Mouse (Mus musculus) liver, embryonic 16.5 days (tissue): ENCODE measurements around the gene 1810013L24Rik. TPM values are rescaled to one million over a fixed set of nuclear protein-coding genes. Genes with fewer than 3 reads are reported as not detected.

ENCODE experiments used
- ATAC-seq: fragments of 200-750 bp; cut with Nextera tagmentation; 2 replicates; pipeline ENCODE4 v1.8.0; 2017; ENCODE audit warnings: low read depth, mild to moderate bottlenecking, moderate number of reproducible peaks, moderate library complexity
- H3K27ac ChIP-seq: fragments of 300-500 bp; sonication (generic); 2 replicates; pipeline ENCODE4 v1.5.1; 2014; ENCODE audit warnings: mild to moderate bottlenecking, low read length
- H3K27me3 ChIP-seq: fragments of 300-500 bp; sonication (generic); 2 replicates; pipeline ENCODE4 v1.6.1; 2014; ENCODE audit warnings: low read depth, low read length, mixed read lengths; ENCODE audit not compliant: control insufficient read depth, insufficient read depth
- H3K36me3 ChIP-seq: fragments of 300-500 bp; sonication (generic); 2 replicates; pipeline ENCODE4 v1.6.1; 2014; ENCODE audit warnings: mild to moderate bottlenecking; ENCODE audit not compliant: control insufficient read depth, insufficient read depth
- H3K4me1 ChIP-seq: fragments of 300-500 bp; sonication (generic); 2 replicates; pipeline ENCODE4 v1.6.1; 2014; ENCODE audit warnings: low read depth, low read length, mixed read lengths; ENCODE audit not compliant: control insufficient read depth
- H3K4me2 ChIP-seq: fragments of 300-500 bp; sonication (generic); 2 replicates; pipeline ENCODE4 v1.6.1; 2014; ENCODE audit warnings: low read depth, low read length, mixed read lengths
- H3K4me3 ChIP-seq: fragments of 300-500 bp; sonication (generic); 2 replicates; pipeline ENCODE4 v1.5.1; 2014; ENCODE audit warnings: low read depth, mild to moderate bottlenecking, low read length
- H3K9ac ChIP-seq: fragments of 300-500 bp; sonication (generic); 2 replicates; pipeline ENCODE4 v1.6.1; 2014; ENCODE audit warnings: low read depth, low read length
- H3K9me3 ChIP-seq: fragments of 300-500 bp; sonication (generic); replicated peaks from 2 replicates; pipeline ENCODE4 v1.6.1; 2016; ENCODE audit warnings: low read length; ENCODE audit not compliant: control insufficient read depth
- WGBS: fragments of 180-500 bp; shearing (Covaris S2); extraction: QIAGEN DNeasy Blood & Tissue Kit; methylation state at CpG from one replicate; pipeline ENCODE4 v1.1.7; 2014; ENCODE audit not compliant: insufficient replicate concordance; 5-methylcytosine and 5-hydroxymethylcytosine counted together
- polyA plus RNA-seq: library from polyadenylated mRNA; unstranded; fragments of >200 nt; fragmentation: Nextera tagmentation; extraction: Ambion mirVana; gene quantifications from 2 replicates; pipeline ENCODE4 v1.2.1, GENCODE M21; 2015

Gene 1810013L24Rik
- polyA plus RNA-seq, 1 experiment from 2014 or later: 10.9 TPM

DNA sequence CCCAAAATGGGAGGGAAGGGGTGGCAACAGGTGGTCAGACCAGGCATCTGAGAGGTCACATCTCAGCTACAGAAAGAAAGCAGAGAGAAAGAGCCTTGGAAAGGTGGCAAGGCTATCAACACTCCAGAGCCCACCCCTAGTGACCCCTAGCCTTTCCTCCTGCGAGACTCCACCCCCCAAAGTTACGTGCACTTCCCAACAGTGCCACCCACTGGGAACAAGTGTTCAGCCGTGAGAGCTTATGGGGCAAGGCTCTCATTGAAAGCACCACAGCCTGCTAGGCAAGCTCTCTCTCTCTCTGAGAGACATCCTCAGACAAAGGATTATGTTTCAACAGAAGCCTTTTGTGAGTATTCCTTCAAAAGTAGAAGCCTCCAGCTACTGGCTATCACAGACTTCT is 34.9 kb upstream of the 1810013L24Rik start:
- Histone ChIP-seq H3K4me3 (no peak overlapping the region), H3K4me1 (no peaks in the 10 kb centered on the region; the same call in 1 of the 2 replicates), H3K9me3 (no peaks in the 10 kb centered on the region), H3K9ac (no peak overlapping the region), H3K4me2 (no peak overlapping the region), H3K27me3 (no peaks in the 10 kb centered on the region), H3K36me3 (no peaks in the 10 kb centered on the region), H3K27ac (no peak overlapping the region)
- 7% methylated on average over 3 of the region's 3 CpGs for WGBS
- ATAC-seq: no peak

DNA sequence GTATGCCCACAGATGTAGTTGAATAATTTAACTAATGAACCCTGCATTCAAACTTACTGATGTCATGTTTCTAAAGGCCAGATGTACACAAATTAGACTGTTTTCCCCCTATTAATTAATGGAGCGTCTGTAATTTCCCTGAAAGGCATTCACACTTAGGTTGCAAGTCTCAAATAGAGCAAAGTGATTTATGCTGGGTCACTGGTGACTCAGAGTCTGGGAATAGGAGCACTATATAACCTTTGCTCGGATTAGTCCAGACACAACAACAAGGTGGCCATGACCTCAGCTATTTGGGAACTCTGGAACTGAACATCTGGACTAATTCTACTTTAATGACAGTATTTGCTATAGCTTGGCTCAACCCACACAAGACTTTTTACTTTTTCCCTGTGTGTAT is 34.0 kb upstream of the 1810013L24Rik start:
- Histone ChIP-seq H3K9ac (no peak overlapping the region), H3K9me3 (no peaks in the 10 kb centered on the region), H3K4me3 (no peak overlapping the region), H3K4me2 (no peak overlapping the region), H3K36me3 (no peaks in the 10 kb centered on the region), H3K27me3 (no peaks in the 10 kb centered on the region), H3K4me1 (no peaks in the 10 kb centered on the region; the same call in 1 of the 2 replicates), H3K27ac (no peak overlapping the region)
- ATAC-seq: no peak
- WGBS: 61% methylated on average over 2 of the region's 2 CpGs

DNA sequence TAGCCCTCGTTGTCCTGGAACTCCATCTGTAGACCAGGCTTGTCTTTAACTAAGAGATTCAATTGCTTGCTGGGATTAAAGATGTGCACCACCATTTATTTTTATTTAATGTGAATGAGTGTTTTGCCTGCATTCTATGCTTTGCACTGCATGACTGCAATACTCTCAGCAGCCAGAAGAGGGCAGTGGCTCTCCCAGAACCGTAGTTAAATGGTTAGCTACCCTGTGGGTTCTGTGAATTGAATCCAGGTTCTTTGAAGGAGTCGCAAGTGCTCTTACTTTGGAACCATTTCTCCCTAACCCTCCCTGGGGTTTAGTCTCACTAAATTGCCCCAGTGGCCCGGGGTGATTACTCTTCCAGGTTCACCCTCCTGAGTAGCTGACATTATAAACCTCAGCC is 23.2 kb upstream of the 1810013L24Rik start:
- peaks cover 14% of the 10 kb centered on the region for H3K4me1 ChIP-seq
- ATAC-seq: no peak
- H3K27ac ChIP-seq: no peak overlapping the region
- H3K36me3 ChIP-seq: no peaks in the 10 kb centered on the region
- no peak overlapping the region for H3K4me3 ChIP-seq
- H3K9ac ChIP-seq: no peak overlapping the region
- 16% methylated on average over 4 of the region's 4 CpGs for WGBS
- H3K9me3 ChIP-seq: no peaks in the 10 kb centered on the region
- no peak overlapping the region for H3K4me2 ChIP-seq
- no peaks in the 10 kb centered on the region; the same call in none of the 2 replicates for H3K27me3 ChIP-seq

DNA sequence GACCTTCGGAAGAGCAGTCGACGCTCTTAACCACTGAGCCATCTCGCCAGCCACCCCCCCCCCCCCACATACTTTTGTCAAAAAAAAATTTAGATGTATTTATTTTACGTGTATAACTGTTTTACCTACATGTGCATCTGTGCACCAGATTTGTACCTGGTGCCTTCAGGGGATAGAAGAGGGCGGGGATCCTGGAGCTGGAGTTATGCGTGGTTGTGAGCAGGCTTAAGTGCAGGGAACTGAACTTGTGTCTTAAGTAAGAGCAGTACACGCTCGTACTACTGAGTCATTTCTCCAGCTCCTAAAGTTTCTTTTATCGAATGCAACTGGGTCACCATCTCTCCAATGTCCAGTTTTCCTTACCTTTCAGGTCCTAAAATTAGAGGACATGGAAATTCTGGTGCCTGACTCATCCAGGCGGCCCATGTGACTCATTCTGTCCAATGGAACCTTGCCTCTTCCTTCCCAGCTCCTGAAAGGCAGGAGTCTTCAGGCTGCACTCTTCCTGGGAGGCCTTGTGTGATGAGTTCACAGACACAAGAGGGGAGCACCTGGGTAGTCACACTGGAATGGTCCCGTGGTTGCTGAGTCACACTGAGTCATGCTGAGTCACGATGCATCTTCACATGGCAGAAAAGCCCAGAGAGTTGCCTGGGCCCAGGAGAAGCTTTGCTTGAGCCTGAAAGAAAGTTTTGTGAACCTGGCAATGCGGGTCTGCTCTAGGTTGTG is 19.3 kb upstream of the 1810013L24Rik start:
- Histone ChIP-seq H3K27ac (peak overlapping the region; percentile 91), H3K27me3 (no peaks in the 10 kb centered on the region; the same call in none of the 2 replicates), H3K4me1 (peaks cover 21% of the 10 kb centered on the region), H3K4me3 (peak overlapping the region; percentile 50), H3K36me3 (no peaks in the 10 kb centered on the region), H3K9me3 (no peaks in the 10 kb centered on the region), H3K9ac (peak overlapping the region; percentile 52), H3K4me2 (peak overlapping the region; percentile 57)
- ATAC-seq: peak; percentile 98
- 68% methylated on average over 14 of the region's 14 CpGs for WGBS

DNA sequence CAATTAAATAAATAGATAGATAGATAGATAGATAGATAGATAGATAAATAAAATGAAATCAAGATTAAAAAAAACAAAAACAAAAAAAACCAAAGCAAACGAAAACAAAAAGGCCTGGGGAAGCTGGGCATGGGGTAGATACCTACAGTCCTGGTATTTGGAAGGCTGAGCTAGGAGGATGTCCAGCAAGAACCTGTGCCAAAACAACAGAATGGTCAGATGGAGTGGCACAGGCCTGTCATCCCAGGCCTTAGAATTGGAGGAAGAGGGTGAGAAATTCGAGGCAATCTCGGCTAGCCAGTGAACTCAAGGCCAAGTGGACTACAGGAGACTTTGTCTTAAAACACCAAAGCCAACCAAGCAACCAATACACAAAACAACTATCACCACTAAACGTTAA is 12.0 kb upstream of the 1810013L24Rik start:
- Histone ChIP-seq H3K27ac (no peak overlapping the region), H3K4me2 (no peak overlapping the region), H3K9ac (no peak overlapping the region), H3K27me3 (no peaks in the 10 kb centered on the region), H3K36me3 (no peaks in the 10 kb centered on the region), H3K9me3 (no peaks in the 10 kb centered on the region), H3K4me1 (no peaks in the 10 kb centered on the region), H3K4me3 (no peak overlapping the region)
- WGBS: 50% methylated on average over 4 of the region's 4 CpGs
- no peak for ATAC-seq

DNA sequence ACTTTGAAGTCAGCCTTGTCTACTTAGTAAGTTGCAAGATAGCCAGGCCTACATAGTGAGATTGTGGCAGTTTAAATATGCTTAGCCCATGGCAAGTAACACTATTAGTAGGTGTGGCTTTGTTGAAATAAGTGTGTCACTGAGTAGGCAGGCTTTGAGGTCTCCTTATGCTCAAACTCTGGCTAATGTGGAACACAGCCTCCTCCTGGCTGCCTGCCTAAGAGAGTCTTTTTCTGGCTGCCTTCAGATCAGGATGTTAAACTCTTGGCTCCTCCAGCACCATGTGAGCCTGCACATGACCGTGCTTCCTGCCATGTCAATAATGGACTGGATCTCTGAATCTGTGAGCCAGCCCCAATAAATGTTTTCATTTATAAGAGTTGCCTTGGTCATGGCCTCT is 8.5 kb upstream of the 1810013L24Rik start:
- ATAC-seq: no peak
- H3K4me3 ChIP-seq: no peak overlapping the region
- H3K9me3 ChIP-seq: no peaks in the 10 kb centered on the region
- H3K27me3 ChIP-seq: no peaks in the 10 kb centered on the region
- H3K27ac ChIP-seq: no peak overlapping the region
- no peak overlapping the region for H3K4me2 ChIP-seq
- peaks cover 12% of the 10 kb centered on the region for H3K4me1 ChIP-seq
- H3K9ac ChIP-seq: no peak overlapping the region
- no peaks in the 10 kb centered on the region for H3K36me3 ChIP-seq
- 82% methylated on average over 1 of the region's 1 CpGs for WGBS

DNA sequence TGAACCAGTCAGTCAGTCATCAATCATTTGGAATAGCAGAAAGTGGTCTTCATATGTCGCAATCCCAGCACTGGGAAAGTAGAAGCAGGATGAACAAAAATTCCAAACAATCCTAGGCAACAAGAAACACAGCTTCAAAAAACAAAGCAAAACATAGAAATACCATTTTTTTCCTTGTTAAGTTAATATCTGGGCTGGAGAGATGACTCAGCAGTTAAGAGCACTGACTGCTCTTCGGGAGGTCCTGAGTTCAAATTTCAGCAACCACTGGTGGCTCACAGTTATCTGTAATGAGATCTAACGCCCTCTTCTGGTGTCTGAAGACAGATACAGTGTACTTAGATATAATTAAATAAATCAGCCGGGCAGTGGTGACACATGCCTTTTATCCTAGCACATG is 7.3 kb upstream of the 1810013L24Rik start:
- Histone ChIP-seq H3K27me3 (no peaks in the 10 kb centered on the region), H3K36me3 (no peaks in the 10 kb centered on the region), H3K9ac (no peak overlapping the region), H3K4me2 (no peak overlapping the region), H3K9me3 (no peaks in the 10 kb centered on the region), H3K27ac (no peak overlapping the region), H3K4me3 (no peak overlapping the region), H3K4me1 (peaks cover 12% of the 10 kb centered on the region)
- ATAC-seq: no peak
- 61% methylated on average over 4 of the region's 4 CpGs for WGBS

DNA sequence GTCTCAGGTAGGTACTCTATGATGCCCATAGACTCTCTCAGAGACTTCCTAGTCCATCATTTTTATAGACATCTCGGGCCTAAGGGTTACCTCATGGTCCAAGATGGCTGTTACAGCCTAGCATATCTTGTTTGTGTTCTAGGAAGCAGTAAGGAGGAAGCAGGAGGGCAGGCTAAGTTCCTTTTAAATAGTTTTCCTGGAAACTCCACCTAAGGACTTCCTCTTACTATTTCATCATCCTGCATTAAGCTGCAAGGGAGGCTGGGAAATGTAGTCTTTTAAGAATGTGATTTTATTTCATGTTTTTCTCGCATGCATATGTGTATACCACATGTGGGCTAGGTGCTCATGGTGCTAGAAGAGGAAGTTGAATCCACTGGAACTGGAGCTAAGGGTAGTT is 6.2 kb upstream of the 1810013L24Rik start:
- Histone ChIP-seq H3K4me2 (no peak overlapping the region), H3K9me3 (no peaks in the 10 kb centered on the region), H3K4me3 (no peak overlapping the region), H3K9ac (no peak overlapping the region), H3K27me3 (no peaks in the 10 kb centered on the region), H3K27ac (peak overlapping the region; percentile 52; the same call in 1 of the 2 replicates), H3K4me1 (peaks cover 16% of the 10 kb centered on the region), H3K36me3 (no peaks in the 10 kb centered on the region)
- peak; percentile 77 for ATAC-seq
- WGBS: 35% methylated on average over 2 of the region's 2 CpGs

DNA sequence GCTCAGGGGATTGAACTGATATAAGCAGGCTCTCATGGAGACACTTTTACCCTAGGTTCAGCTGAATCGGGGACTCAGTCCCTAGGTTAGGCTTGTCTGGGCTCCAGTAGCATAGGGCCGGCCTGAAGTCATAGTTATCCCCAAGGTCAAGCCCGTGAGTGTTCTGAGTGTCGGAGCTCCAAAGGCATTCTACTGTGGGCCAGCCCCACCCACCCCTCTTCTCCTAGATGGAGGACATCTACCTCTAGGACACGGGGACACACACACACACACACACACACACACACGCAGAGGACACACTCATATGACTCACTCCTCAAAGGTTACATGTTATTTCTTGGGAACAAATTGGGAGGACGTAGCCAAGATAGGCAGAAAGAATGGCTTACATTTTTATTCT is 2.5 kb upstream of the 1810013L24Rik start:
- no peak overlapping the region for H3K4me2 ChIP-seq
- H3K27ac ChIP-seq: no peak overlapping the region
- H3K36me3 ChIP-seq: peaks cover 8% of the 10 kb centered on the region; the same call in 1 of the 2 replicates
- no peaks in the 10 kb centered on the region for H3K9me3 ChIP-seq
- ATAC-seq: no peak
- WGBS: 82% methylated on average over 7 of the region's 7 CpGs
- H3K9ac ChIP-seq: no peak overlapping the region
- H3K27me3 ChIP-seq: no peaks in the 10 kb centered on the region
- H3K4me3 ChIP-seq: no peak overlapping the region
- peaks cover 27% of the 10 kb centered on the region for H3K4me1 ChIP-seq
